Mouse (Mus musculus): ENCODE results near the gene Dpp9. TPM values are rescaled to one million over a fixed set of nuclear protein-coding genes. Genes with fewer than 3 reads are reported as not detected.

The Dpp9 gene
- polyA plus RNA-seq, 1 experiment from 2014 or later, result 27.8 TPM

GRCm38 (mm10) chr17:56224916-56225315, 6.2 kb upstream of the Dpp9 start:
- WGBS, result 52% methylated on average over 1 of the region's 1 CpGs
- H3K4me1 ChIP-seq, result no peaks in the 10 kb centered on the region
- ATAC-seq (replicated peaks), result no peak

GRCm38 (mm10) chr17:56219805-56220204, 1.1 kb upstream of the Dpp9 start:
- no peak overlapping the region for H3K4me3 ChIP-seq

More at GRCm38 (mm10) chr17:56224916-56225315, 6.2 kb upstream of the Dpp9 start:
- H3K36me3 ChIP-seq (replicated peaks), result no peaks in the 10 kb centered on the region
- no peaks in the 10 kb centered on the region for H3K9me3 ChIP-seq
- H3K27ac ChIP-seq, result no peak overlapping the region
- H3K4me3 ChIP-seq, result no peak overlapping the region
- H3K9ac ChIP-seq, result no peak overlapping the region
- H3K4me2 ChIP-seq, result no peak overlapping the region
- no peaks in the 10 kb centered on the region for H3K27me3 ChIP-seq (replicated peaks)

GRCm38 (mm10) chr17:56219251-56219650, 546 bp upstream of the Dpp9 start:
- no peak for ATAC-seq (replicated peaks)
- whole genome bisulfite sequencing, result 48% methylated on average over 12 of the region's 12 CpGs
- H3K4me3 ChIP-seq, result peak overlapping the region; percentile 80

More at GRCm38 (mm10) chr17:56219805-56220204, 1.1 kb upstream of the Dpp9 start:
- peak overlapping the region; percentile 80; the same call in 1 of the 2 replicates for H3K4me2 ChIP-seq
- ATAC-seq (replicated peaks), result no peak
- H3K36me3 ChIP-seq (replicated peaks), result no peaks in the 10 kb centered on the region
- H3K27ac ChIP-seq, result no peak overlapping the region
- H3K9me3 ChIP-seq, result no peaks in the 10 kb centered on the region
- H3K4me1 ChIP-seq, result peaks cover 36% of the 10 kb centered on the region
- H3K27me3 ChIP-seq (replicated peaks), result no peaks in the 10 kb centered on the region
- 71% methylated on average over 3 of the region's 3 CpGs for WGBS
- H3K9ac ChIP-seq, result no peak overlapping the region

GRCm38 (mm10) chr17:56217670-56218069, 1.0 kb downstream of the Dpp9 start:
- no peak for ATAC-seq (replicated peaks)
- H3K9ac ChIP-seq, result peak overlapping the region; percentile 86

More at GRCm38 (mm10) chr17:56219251-56219650, 546 bp upstream of the Dpp9 start:
- H3K27ac ChIP-seq, result peak overlapping the region; percentile 93
- H3K9ac ChIP-seq, result peak overlapping the region; percentile 49
- peak overlapping the region; percentile 80 for H3K4me2 ChIP-seq
- peaks cover 36% of the 10 kb centered on the region for H3K4me1 ChIP-seq
- H3K9me3 ChIP-seq, result no peaks in the 10 kb centered on the region
- no peaks in the 10 kb centered on the region for H3K36me3 ChIP-seq (replicated peaks)
- no peaks in the 10 kb centered on the region for H3K27me3 ChIP-seq (replicated peaks)

GRCm38 (mm10) chr17:56214229-56214628, 4.5 kb downstream of the Dpp9 start:
- Histone ChIP-seq H3K27ac (no peak overlapping the region), H3K9ac (no peak overlapping the region), H3K4me3 (no peak overlapping the region), H3K4me1 (peaks cover 33% of the 10 kb centered on the region), H3K27me3 (replicated peaks) (no peaks in the 10 kb centered on the region), H3K4me2 (no peak overlapping the region), H3K9me3 (no peaks in the 10 kb centered on the region), H3K36me3 (replicated peaks) (peaks cover 18% of the 10 kb centered on the region)
- ATAC-seq (replicated peaks), result no peak
- 76% methylated on average over 1 of the region's 1 CpGs for WGBS

More at GRCm38 (mm10) chr17:56217670-56218069, 1.0 kb downstream of the Dpp9 start:
- Histone ChIP-seq H3K4me2 (peak overlapping the region; percentile 80), H3K36me3 (replicated peaks) (no peaks in the 10 kb centered on the region), H3K27me3 (replicated peaks) (no peaks in the 10 kb centered on the region), H3K27ac (no peak overlapping the region), H3K9me3 (no peaks in the 10 kb centered on the region), H3K4me1 (peaks cover 36% of the 10 kb centered on the region), H3K4me3 (peak overlapping the region; percentile 80)
- 66% methylated on average over 13 of the region's 13 CpGs for WGBS

GRCm38 (mm10) chr17:56212676-56213075, 6.0 kb downstream of the Dpp9 start:
- 75% methylated on average over 6 of the region's 6 CpGs for WGBS
- Histone ChIP-seq H3K27ac (no peak overlapping the region), H3K4me1 (peaks cover 26% of the 10 kb centered on the region), H3K4me2 (no peak overlapping the region), H3K27me3 (replicated peaks) (no peaks in the 10 kb centered on the region), H3K9me3 (no peaks in the 10 kb centered on the region), H3K4me3 (no peak overlapping the region), H3K36me3 (replicated peaks) (peaks cover 34% of the 10 kb centered on the region), H3K9ac (no peak overlapping the region)
- ATAC-seq (replicated peaks), result no peak

GRCm38 (mm10) chr17:56211090-56211489, 7.6 kb downstream of the Dpp9 start:
- no peak overlapping the region for H3K27ac ChIP-seq
- peaks cover 45% of the 10 kb centered on the region for H3K36me3 ChIP-seq (replicated peaks)
- H3K4me3 ChIP-seq, result no peak overlapping the region
- H3K4me1 ChIP-seq, result peaks cover 10% of the 10 kb centered on the region
- WGBS, result 90% methylated on average over 2 of the region's 2 CpGs
- H3K9me3 ChIP-seq, result no peaks in the 10 kb centered on the region
- H3K27me3 ChIP-seq (replicated peaks), result no peaks in the 10 kb centered on the region
- no peak overlapping the region for H3K9ac ChIP-seq
- ATAC-seq (replicated peaks), result no peak
- no peak overlapping the region for H3K4me2 ChIP-seq

GRCm38 (mm10) chr17:56208821-56209220, 9.9 kb downstream of the Dpp9 start:
- Histone ChIP-seq H3K4me3 (no peak overlapping the region), H3K9me3 (no peaks in the 10 kb centered on the region), H3K4me1 (no peaks in the 10 kb centered on the region), H3K27me3 (replicated peaks) (no peaks in the 10 kb centered on the region), H3K4me2 (no peak overlapping the region), H3K9ac (no peak overlapping the region), H3K36me3 (replicated peaks) (peaks cover 67% of the 10 kb centered on the region), H3K27ac (no peak overlapping the region)
- 96% methylated on average over 3 of the region's 3 CpGs for WGBS
- no peak for ATAC-seq (replicated peaks)

- Histone ChIP-seq H3K9me3 (no peaks in the 10 kb centered on the region), H3K27ac (no peak overlapping the region), H3K27me3 (replicated peaks) (no peaks in the 10 kb centered on the region), H3K36me3 (replicated peaks) (peaks cover 73% of the 10 kb centered on the region), H3K4me3 (no peak overlapping the region), H3K4me2 (no peak overlapping the region), H3K9ac (no peak overlapping the region), H3K4me1 (no peaks in the 10 kb centered on the region)
- 92% methylated on average over 9 of the region's 9 CpGs for WGBS
- ATAC-seq (replicated peaks), result no peak
These were observed 10.7 kb downstream of the Dpp9 start for GRCm38 (mm10) chr17:56207963-56208530.

GRCm38 (mm10) chr17:56206986-56207674, 11.6 kb downstream of the Dpp9 start:
- no peaks in the 10 kb centered on the region for H3K27me3 ChIP-seq (replicated peaks)
- H3K4me3 ChIP-seq, result no peak overlapping the region
- H3K27ac ChIP-seq, result no peak overlapping the region
- no peaks in the 10 kb centered on the region for H3K4me1 ChIP-seq
- H3K36me3 ChIP-seq (replicated peaks), result peaks cover 83% of the 10 kb centered on the region
- no peaks in the 10 kb centered on the region for H3K9me3 ChIP-seq
- ATAC-seq (replicated peaks), result no peak
- H3K9ac ChIP-seq, result no peak overlapping the region
- 87% methylated on average over 6 of the region's 6 CpGs for WGBS
- no peak overlapping the region for H3K4me2 ChIP-seq

GRCm38 (mm10) chr17:56206276-56206884, 12.3 kb downstream of the Dpp9 start:
- 89% methylated on average over 10 of the region's 10 CpGs for WGBS

GRCm38 (mm10) chr17:56203729-56204128, 15.0 kb downstream of the Dpp9 start:
- Histone ChIP-seq H3K9ac (no peak overlapping the region), H3K36me3 (replicated peaks) (peaks cover 79% of the 10 kb centered on the region), H3K4me3 (no peak overlapping the region), H3K27ac (no peak overlapping the region), H3K27me3 (replicated peaks) (no peaks in the 10 kb centered on the region), H3K4me1 (no peaks in the 10 kb centered on the region), H3K9me3 (no peaks in the 10 kb centered on the region), H3K4me2 (no peak overlapping the region)
- no peak for ATAC-seq (replicated peaks)
- 56% methylated on average over 3 of the region's 3 CpGs for WGBS

More at GRCm38 (mm10) chr17:56206276-56206884, 12.3 kb downstream of the Dpp9 start:
- no peak overlapping the region for H3K9ac ChIP-seq
- no peak overlapping the region for H3K4me3 ChIP-seq
- H3K4me2 ChIP-seq, result no peak overlapping the region
- no peak overlapping the region for H3K27ac ChIP-seq
- no peaks in the 10 kb centered on the region for H3K27me3 ChIP-seq (replicated peaks)
- no peaks in the 10 kb centered on the region for H3K4me1 ChIP-seq
- ATAC-seq (replicated peaks), result no peak
- H3K36me3 ChIP-seq (replicated peaks), result peaks cover 89% of the 10 kb centered on the region
- H3K9me3 ChIP-seq, result no peaks in the 10 kb centered on the region

Measured in midbrain, embryonic 15.5 days (tissue).